Mouse (Mus musculus): ENCODE results near the gene Mxi1.

DNA sequence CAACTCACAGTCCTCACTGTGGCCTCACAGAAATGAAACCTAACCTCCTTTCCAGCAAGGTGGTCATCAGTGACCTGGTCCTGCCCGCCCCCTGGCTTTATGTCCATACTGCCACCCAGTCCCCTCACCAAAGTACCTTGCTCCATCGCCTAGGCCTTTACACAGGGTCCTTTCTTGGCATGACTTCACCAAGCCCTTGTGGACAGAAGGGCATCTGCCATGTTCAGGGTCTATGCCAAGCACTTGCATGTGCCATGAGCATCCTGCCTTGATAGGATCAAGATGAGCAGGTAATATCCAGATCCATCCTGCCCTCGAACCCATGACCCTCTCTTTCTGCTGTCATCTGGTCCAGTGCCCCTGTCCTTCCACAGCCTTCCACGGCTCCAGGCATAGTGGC is 49.5 kb upstream of the Mxi1 start:
- TF ChIP-seq POLR2A (IDR thresholded peaks at IDR 0.05; ENCODE audit: borderline replicate concordance, insufficient read depth, low read length) (no peak), CTCF (IDR thresholded peaks at IDR 0.05; ENCODE audit: borderline replicate concordance, insufficient read depth, low read depth, low read length) (no peak)
